Mouse (Mus musculus): Measurements from ENCODE around the gene Eif3l.

GRCm38 (mm10) chr15:79030551-79031435 is 44.2 kb upstream of the Eif3l start:
- TF ChIP-seq CTCF (IDR thresholded peaks at IDR 0.05; ENCODE audit: low read depth, low read length) (no peak), POLR2A (IDR thresholded peaks at IDR 0.05; ENCODE audit: borderline replicate concordance, low read depth, low read length) (no peak)
